In the genomic region with DNA sequence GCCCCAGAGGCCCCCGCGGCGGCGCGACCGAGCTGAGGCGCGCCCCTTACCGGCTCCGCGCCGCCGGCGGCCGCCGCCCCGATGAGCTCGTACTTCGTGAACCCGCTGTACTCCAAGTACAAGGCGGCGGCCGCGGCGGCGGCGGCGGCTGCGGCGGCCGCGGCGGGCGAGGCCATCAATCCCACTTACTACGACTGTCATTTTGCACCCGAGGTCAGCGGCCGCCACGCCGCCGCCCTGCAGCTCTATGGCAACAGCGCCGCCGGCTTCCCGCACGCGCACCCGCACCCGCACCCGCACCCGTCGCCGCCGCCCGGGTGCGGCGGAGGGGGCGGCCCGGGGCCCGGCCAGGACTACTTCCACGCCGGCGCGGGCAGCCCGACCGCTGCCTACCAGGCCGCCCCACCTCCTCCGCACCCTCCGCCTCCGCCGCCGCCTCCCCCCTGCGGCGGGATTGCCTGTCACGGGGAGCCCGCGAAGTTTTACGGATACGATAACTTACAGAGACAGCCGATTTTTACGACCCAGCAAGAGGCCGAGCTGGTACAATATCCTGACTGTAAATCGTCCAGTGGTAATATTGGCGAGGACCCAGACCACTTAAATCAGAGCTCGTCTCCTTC, we compare ENCODE assay signal across 8 mouse cellular contexts. TPM values are rescaled to one million over a fixed set of nuclear protein-coding genes. Genes with fewer than 3 reads are reported as not detected.
DNase-seq lines count a peak whose midpoint lies in the region; ATAC-seq and TF ChIP-seq lines count a peak whose summit lies in the region.

No protein-coding gene starts in this region.

- DNase-seq in spleen, adult 2 months (ENCODE audit: low read depth in 1 of 2, low spot score in 2 of 2), result no peak
- no peak for DNase-seq in spleen, adult 18-20 months
- peak; percentile 81 for DNase-seq in kidney, adult 2 months
- no peak for DNase-seq in midbrain, embryonic 14.5 days
- no peak for DNase-seq in thymus, postnatal 0 days (ENCODE audit: low spot score)
- DNase-seq in layer of hippocampus, adult 2 months (ENCODE audit: low spot score in 2 of 2), result no peak
- DNase-seq in lung, adult 2 months, result no peak

- ATAC-seq in midbrain, embryonic 14.5 days (ENCODE audit: low FRiP score, low TSS enrichment), result no peak

- TF ChIP-seq CTCF in spleen, adult 2 months (IDR thresholded peaks at IDR 0.05; ENCODE audit: extremely low read depth, insufficient read depth, insufficient read length, insufficient replicate concordance), result no peak
- no peak for TF ChIP-seq CTCF in embryonic fibroblast, embryonic 13.5 days (IDR thresholded peaks at IDR 0.05; ENCODE audit: borderline replicate concordance, insufficient read depth, low read length)
- TF ChIP-seq CTCF in kidney, adult 2 months (conservative IDR thresholded peaks at IDR 0.05; ENCODE audit: insufficient read depth, insufficient read length, low read depth, low read length), result no peak
- TF ChIP-seq CTCF in layer of hippocampus, adult 2 months (conservative IDR thresholded peaks at IDR 0.05), result no peak
- TF ChIP-seq CTCF in lung, adult 2 months (IDR thresholded peaks at IDR 0.05; ENCODE audit: insufficient read depth, low read length), result no peak

- peak overlapping the region; percentile 51 for H3K4me2 ChIP-seq in midbrain, embryonic 14.5 days (ENCODE audit: low read length)

- H3K9ac ChIP-seq in midbrain, embryonic 14.5 days (replicated peaks; ENCODE audit: low read length), result no peak overlapping the region

- WGBS in spleen, adult 2 months, result 2% methylated on average over 47 of the region's 85 CpGs
- WGBS in kidney, adult 2 months, result 1% methylated on average over 84 of the region's 85 CpGs
- WGBS in midbrain, embryonic 14.5 days, result under 1% methylated on average over 69 of the region's 85 CpGs
- 3% methylated on average over 82 of the region's 85 CpGs for WGBS in lung, adult 2 months

- no peaks in the 10 kb centered on the region for H3K36me3 ChIP-seq in spleen, adult 2 months (ENCODE audit: control insufficient read depth, insufficient read depth, low read length)
- H3K36me3 ChIP-seq in kidney, adult 2 months (ENCODE audit: control insufficient read depth, insufficient read depth, low read length), result no peaks in the 10 kb centered on the region
- no peaks in the 10 kb centered on the region for H3K36me3 ChIP-seq in midbrain, embryonic 14.5 days (ENCODE audit: control insufficient read depth, insufficient read depth, low read length)

- H3K4me1 ChIP-seq in spleen, adult 2 months (ENCODE audit: control insufficient read depth, insufficient read depth, insufficient read length), result peaks cover 2% of the 10 kb centered on the region; the same call in 1 of the 2 replicates
- no peaks in the 10 kb centered on the region for H3K4me1 ChIP-seq in embryonic fibroblast, embryonic 13.5 days (ENCODE audit: control insufficient read depth, insufficient read depth, low read length)
- peaks cover 3% of the 10 kb centered on the region; the same call in 1 of the 2 replicates for H3K4me1 ChIP-seq in kidney, adult 2 months (ENCODE audit: control insufficient read depth, insufficient read depth, low read length)
- no peaks in the 10 kb centered on the region for H3K4me1 ChIP-seq in midbrain, embryonic 14.5 days (ENCODE audit: control insufficient read depth, insufficient read depth, low read length)
- no peaks in the 10 kb centered on the region for H3K4me1 ChIP-seq in lung, adult 2 months (ENCODE audit: control insufficient read depth, insufficient read depth, low read length)

- no peak overlapping the region for H3K27ac ChIP-seq in spleen, adult 2 months (ENCODE audit: insufficient read depth, low read length)
- H3K27ac ChIP-seq in embryonic fibroblast, embryonic 13.5 days (ENCODE audit: insufficient read depth, low read length), result peak overlapping the region; percentile 28; the same call in 1 of the 2 replicates
- H3K27ac ChIP-seq in kidney, adult 2 months (ENCODE audit: insufficient read depth, low read depth, low read length), result peak overlapping the region; percentile 97
- no peak overlapping the region for H3K27ac ChIP-seq in midbrain, embryonic 14.5 days (replicated peaks; ENCODE audit: low read depth, low read length)
- no peak overlapping the region for H3K27ac ChIP-seq in layer of hippocampus, adult 2 months

- H3K27me3 ChIP-seq in spleen, adult 2 months (ENCODE audit: control insufficient read depth, insufficient read depth, low read length), result peaks cover 25% of the 10 kb centered on the region
- H3K27me3 ChIP-seq in kidney, adult 2 months (replicated peaks; ENCODE audit: control insufficient read depth, insufficient read depth, low read length), result no peaks in the 10 kb centered on the region
- H3K27me3 ChIP-seq in midbrain, embryonic 14.5 days (ENCODE audit: control insufficient read depth, insufficient read depth, low read length), result peaks cover 94% of the 10 kb centered on the region

- H3K4me3 ChIP-seq in spleen, adult 2 months (ENCODE audit: extremely low read depth, insufficient read depth, insufficient read length), result peak overlapping the region; percentile 23
- peak overlapping the region; percentile 26 for H3K4me3 ChIP-seq in embryonic fibroblast, embryonic 13.5 days (ENCODE audit: insufficient read depth, low read length)
- H3K4me3 ChIP-seq in kidney, adult 2 months (ENCODE audit: insufficient read depth, low read depth, low read length), result peak overlapping the region; percentile 72
- peak overlapping the region; percentile 24 for H3K4me3 ChIP-seq in midbrain, embryonic 14.5 days (replicated peaks; ENCODE audit: low read depth, low read length)
- no peak overlapping the region for H3K4me3 ChIP-seq in layer of hippocampus, adult 2 months
- no peak overlapping the region for H3K4me3 ChIP-seq in lung, adult 2 months (replicated peaks; ENCODE audit: extremely low read depth, low read depth, low read length)

- TF ChIP-seq POLR2A in spleen, adult 2 months (IDR thresholded peaks at IDR 0.05; ENCODE audit: low read depth, low read length), result no peak
- no peak; the same call in 1 of the 2 replicates for TF ChIP-seq POLR2A in embryonic fibroblast, embryonic 13.5 days (IDR thresholded peaks at IDR 0.05; ENCODE audit: low read depth, low read length)
- TF ChIP-seq POLR2A in kidney, adult 2 months (IDR thresholded peaks at IDR 0.05; ENCODE audit: low read depth, low read length), result no peak
- no peak for TF ChIP-seq POLR2A in lung, adult 2 months (IDR thresholded peaks at IDR 0.05; ENCODE audit: borderline replicate concordance, extremely low read depth, low read depth, low read length)

- H3K9me3 ChIP-seq in midbrain, embryonic 14.5 days (ENCODE audit: control insufficient read depth, low read length), result no peaks in the 10 kb centered on the region

RNA-seq across cellular contexts. Expression of gene Hoxd8, which starts 1.2 kb away (rescaled TPM):
- polyA plus RNA-seq in spleen, adult 2 months (2012; rRNA removed), result 0.32 and 0.41 TPM in 2 replicates
- polyA plus RNA-seq in embryonic fibroblast, embryonic 13.5 days (2011; ENCODE audit: insufficient read length, low read depth, missing spikeins), result 9.9 and 16.5 TPM in 2 replicates
- 45.8 and 46.2 TPM in 2 replicates for polyA plus RNA-seq in kidney, adult 2 months (2012; rRNA removed)
- polyA plus RNA-seq in midbrain, embryonic 14.5 days (2014; fragmentation: Nextera tagmentation; extraction: Ambion mirVana), result not detected in 2 replicates
- polyA plus RNA-seq in thymus, postnatal 0 days (2015; fragmentation: Nextera tagmentation; extraction: Ambion mirVana), result 0.72 and 0.73 TPM in 2 replicates
- not detected for total RNA-seq in layer of hippocampus, adult 2 months (2021)
- 0.49 and 0.67 TPM in 2 replicates for polyA plus RNA-seq in lung, adult 2 months (2012; rRNA removed)

RNA-seq across cellular contexts. Expression of gene Hoxd3, which starts 6.1 kb away (rescaled TPM):
- polyA plus RNA-seq in spleen, adult 2 months (2012; rRNA removed), result not detected in 2 replicates
- polyA plus RNA-seq in embryonic fibroblast, embryonic 13.5 days (2011; ENCODE audit: insufficient read length, low read depth, missing spikeins), result 2.7 and 3.3 TPM in 2 replicates
- 10.2 and 10.7 TPM in 2 replicates for polyA plus RNA-seq in kidney, adult 2 months (2012; rRNA removed)
- not detected in 2 replicates for polyA plus RNA-seq in midbrain, embryonic 14.5 days (2014; fragmentation: Nextera tagmentation; extraction: Ambion mirVana)
- polyA plus RNA-seq in thymus, postnatal 0 days (2015; fragmentation: Nextera tagmentation; extraction: Ambion mirVana), result 0.10 and 0.37 TPM in 2 replicates
- total RNA-seq in layer of hippocampus, adult 2 months (2021), result not detected
- polyA plus RNA-seq in lung, adult 2 months (2012; rRNA removed), result 0.09 TPM in 2 replicates

RNA-seq across cellular contexts. Expression of gene Hoxd4, which starts 6.2 kb away (rescaled TPM):
- polyA plus RNA-seq in spleen, adult 2 months (2012; rRNA removed), result 0.29 and 0.41 TPM in 2 replicates
- polyA plus RNA-seq in embryonic fibroblast, embryonic 13.5 days (2011; ENCODE audit: insufficient read length, low read depth, missing spikeins), result 4.1 and 6.7 TPM in 2 replicates
- polyA plus RNA-seq in kidney, adult 2 months (2012; rRNA removed), result 20.3 and 31.4 TPM in 2 replicates
- not detected in 2 replicates for polyA plus RNA-seq in midbrain, embryonic 14.5 days (2014; fragmentation: Nextera tagmentation; extraction: Ambion mirVana)
- polyA plus RNA-seq in thymus, postnatal 0 days (2015; fragmentation: Nextera tagmentation; extraction: Ambion mirVana), result 0.17 TPM in 1 of 2 replicates, not detected in the other
- total RNA-seq in layer of hippocampus, adult 2 months (2021), result not detected
- 0.63 and 1.4 TPM in 2 replicates for polyA plus RNA-seq in lung, adult 2 months (2012; rRNA removed)

RNA-seq across cellular contexts. Expression of gene Hoxd9, which starts 8.1 kb away (rescaled TPM):
- 0.04 and 0.06 TPM in 2 replicates for polyA plus RNA-seq in spleen, adult 2 months (2012; rRNA removed)
- 2.1 and 3.5 TPM in 2 replicates for polyA plus RNA-seq in embryonic fibroblast, embryonic 13.5 days (2011; ENCODE audit: insufficient read length, low read depth, missing spikeins)
- 23.9 and 26.0 TPM in 2 replicates for polyA plus RNA-seq in kidney, adult 2 months (2012; rRNA removed)
- polyA plus RNA-seq in midbrain, embryonic 14.5 days (2014; fragmentation: Nextera tagmentation; extraction: Ambion mirVana), result not detected in 2 replicates
- 0.28 and 0.52 TPM in 2 replicates for polyA plus RNA-seq in thymus, postnatal 0 days (2015; fragmentation: Nextera tagmentation; extraction: Ambion mirVana)
- not detected for total RNA-seq in layer of hippocampus, adult 2 months (2021)
- polyA plus RNA-seq in lung, adult 2 months (2012; rRNA removed), result 0.43 and 0.75 TPM in 2 replicates

RNA-seq across cellular contexts. Expression of gene Hoxd10, which starts 13.9 kb away (rescaled TPM):
- not detected in 2 replicates for polyA plus RNA-seq in spleen, adult 2 months (2012; rRNA removed)
- 3.7 and 4.4 TPM in 2 replicates for polyA plus RNA-seq in embryonic fibroblast, embryonic 13.5 days (2011; ENCODE audit: insufficient read length, low read depth, missing spikeins)
- polyA plus RNA-seq in kidney, adult 2 months (2012; rRNA removed), result 7.6 and 7.9 TPM in 2 replicates
- polyA plus RNA-seq in midbrain, embryonic 14.5 days (2014; fragmentation: Nextera tagmentation; extraction: Ambion mirVana), result not detected in 2 replicates
- 0.14 TPM in 1 of 2 replicates, not detected in the other for polyA plus RNA-seq in thymus, postnatal 0 days (2015; fragmentation: Nextera tagmentation; extraction: Ambion mirVana)
- total RNA-seq in layer of hippocampus, adult 2 months (2021), result not detected
- polyA plus RNA-seq in lung, adult 2 months (2012; rRNA removed), result not detected in 2 replicates

Comparison
In these comparisons a context has a peak if more than half of its experiments do, and no peak if none do; other contexts are left out.
1. H3K27ac ChIP-seq: peak in embryonic fibroblast, embryonic 13.5 days (single experiment) and kidney, adult 2 months (single experiment); none in spleen, adult 2 months (single experiment), midbrain, embryonic 14.5 days (single experiment) and layer of hippocampus, adult 2 months (single experiment).
2. H3K4me3 ChIP-seq: peak in spleen, adult 2 months (single experiment), embryonic fibroblast, embryonic 13.5 days (single experiment), kidney, adult 2 months (single experiment) and midbrain, embryonic 14.5 days (single experiment); none in layer of hippocampus, adult 2 months (single experiment) and lung, adult 2 months (single experiment).